Mouse (Mus musculus) C2C12 (cell line): ENCODE results near the gene Kiss1r. TPM values are rescaled to one million over a fixed set of nuclear protein-coding genes. Genes with fewer than 3 reads are reported as not detected.
"Not testable (repeated sequence)": the region's sequence is repeated elsewhere in the genome, so short reads cannot be mapped to it uniquely, and the experiment has no call there.

Experiments
- H3K27me3 ChIP-seq: one replicate; pipeline ENCODE4 v1.6.1; 2011; ENCODE audit not compliant: control insufficient read depth, insufficient read depth, insufficient read length
- H3K36me3 ChIP-seq: one replicate; pipeline ENCODE4 v1.6.1; 2011; ENCODE audit not compliant: control insufficient read depth, insufficient read depth
- H3K4me3 ChIP-seq: one replicate; pipeline ENCODE4 v1.5.1; 2011; ENCODE audit warnings: mild to moderate bottlenecking, control low read depth; ENCODE audit not compliant: poor library complexity, insufficient read depth, severe bottlenecking
- H3K79me2 ChIP-seq: one replicate; pipeline ENCODE4 v1.6.1; 2011; ENCODE audit not compliant: control insufficient read depth, insufficient read depth
- H3K79me3 ChIP-seq: one replicate; pipeline ENCODE4 v1.6.1; 2011; ENCODE audit warnings: low read depth, control low read depth
- H3ac ChIP-seq: one replicate; pipeline ENCODE3; 2011; ENCODE audit warnings: low read depth; ENCODE audit not compliant: control insufficient read depth, insufficient read length
- CEBPB ChIP-seq: IDR thresholded peaks from one replicate; pipeline ENCODE4 v1.6.1; 2011; ENCODE audit warnings: low read depth, mild to moderate bottlenecking, control low read depth, moderate library complexity
- CTCF ChIP-seq: IDR thresholded peaks from one replicate; pipeline ENCODE4 v1.5.1; 2011; ENCODE audit not compliant: control insufficient read depth, insufficient read depth, insufficient read length
- FOSL1 ChIP-seq: IDR thresholded peaks from one replicate; pipeline ENCODE4 v1.8.0; 2011; ENCODE audit warnings: mild to moderate bottlenecking, low read length; ENCODE audit not compliant: poor library complexity, insufficient read depth, severe bottlenecking
- MAX ChIP-seq: IDR thresholded peaks from one replicate; pipeline ENCODE4 v1.6.1; 2011; ENCODE audit warnings: mild to moderate bottlenecking, control low read depth
- MYOD1 ChIP-seq: IDR thresholded peaks from one replicate; pipeline ENCODE4 v1.6.1; 2011; ENCODE audit warnings: low read depth; ENCODE audit not compliant: control insufficient read depth, insufficient read length
- MYOG ChIP-seq: IDR thresholded peaks from one replicate; pipeline ENCODE4 v1.6.1; 2011; ENCODE audit not compliant: control insufficient read depth, insufficient read length; ENCODE audit errors: extremely low read depth
- USF1 ChIP-seq: IDR thresholded peaks from one replicate; pipeline ENCODE4 v1.6.1; 2011; ENCODE audit warnings: low read depth, mild to moderate bottlenecking, control low read depth, moderate library complexity
- polyA plus RNA-seq: library from polyadenylated mRNA; unstranded; fragments of >200 nt; fragmentation: generic; extraction: Trizol; gene quantifications from one replicate; pipeline ENCODE4 v1.2.1, GENCODE M21; 2012; ENCODE audit warnings: missing spikeins

Gene Kiss1r
- polyA plus RNA-seq, 1 experiment, result 0.13 TPM

GRCm38 (mm10) chr10:79955691-79956090, 38.9 kb downstream of the Kiss1r start:
- H3ac ChIP-seq, result no peak overlapping the region
- peaks cover 8% of the 10 kb centered on the region for H3K79me2 ChIP-seq
- H3K79me3 ChIP-seq, result peaks cover 7% of the 10 kb centered on the region
- H3K27me3 ChIP-seq, result no peaks in the 10 kb centered on the region
- TF ChIP-seq USF1, result no peak
- no peak for TF ChIP-seq MAX
- TF ChIP-seq FOSL1, result no peak
- no peak for TF ChIP-seq CEBPB
- no peak for TF ChIP-seq MYOG
- TF ChIP-seq MYOD1, result no peak
- H3K36me3 ChIP-seq, result no peaks in the 10 kb centered on the region
- no peak overlapping the region for H3K4me3 ChIP-seq

- Histone ChIP-seq H3K36me3 (peaks cover 7% of the 10 kb centered on the region), H3K79me3 (peaks cover 16% of the 10 kb centered on the region), H3ac (no peak overlapping the region), H3K4me3 (no peak overlapping the region), H3K27me3 (no peaks in the 10 kb centered on the region), H3K79me2 (peaks cover 18% of the 10 kb centered on the region)
- no peak for TF ChIP-seq MYOG
- TF ChIP-seq FOSL1, result no peak
- no peak for TF ChIP-seq MAX
- no peak for TF ChIP-seq USF1
- TF ChIP-seq CEBPB, result no peak
- TF ChIP-seq MYOD1, result no peak
- TF ChIP-seq CTCF, result no peak
Observed at GRCm38 (mm10) chr10:79956643-79957154, 39.9 kb downstream of the Kiss1r start.

- peaks cover 32% of the 10 kb centered on the region for H3K79me2 ChIP-seq
- H3K79me3 ChIP-seq, result peaks cover 20% of the 10 kb centered on the region
- peaks cover 22% of the 10 kb centered on the region for H3K36me3 ChIP-seq
- no peaks in the 10 kb centered on the region for H3K27me3 ChIP-seq
- TF ChIP-seq MAX (no peak), MYOD1 (no peak), CEBPB (no peak), CTCF (peak; percentile 97)
- no peak overlapping the region for H3K4me3 ChIP-seq
- H3ac ChIP-seq, result no peak overlapping the region
Observed at GRCm38 (mm10) chr10:79958140-79958816, 41.5 kb downstream of the Kiss1r start.

- H3K79me3 ChIP-seq, result peaks cover 20% of the 10 kb centered on the region
- not testable (repeated sequence) for H3K27me3 ChIP-seq, H3K4me3 ChIP-seq, H3ac ChIP-seq
- peaks cover 32% of the 10 kb centered on the region for H3K79me2 ChIP-seq
- H3K36me3 ChIP-seq, result peaks cover 27% of the 10 kb centered on the region
Observed at GRCm38 (mm10) chr10:79959412-79959811, 42.6 kb downstream of the Kiss1r start.

GRCm38 (mm10) chr10:79959847-79960601, 43.3 kb downstream of the Kiss1r start, which contains the start of gene Wdr18:
TSS of gene Wdr18 (plus strand) at chr10:79960152.
- TF ChIP-seq USF1 (no peak), FOSL1 (no peak), MYOG (no peak), MYOD1 (peak; percentile 8), CTCF (peak; percentile 80), CEBPB (no peak), MAX (peak; percentile 70)

More at GRCm38 (mm10) chr10:79959847-79960601, 43.3 kb downstream of the Kiss1r start, which contains the start of gene Wdr18:
- no peaks in the 10 kb centered on the region for H3K27me3 ChIP-seq
- H3K79me3 ChIP-seq, result peaks cover 20% of the 10 kb centered on the region
- H3K79me2 ChIP-seq, result peaks cover 32% of the 10 kb centered on the region
- H3ac ChIP-seq, result peak within 1 kb of the TSS; percentile 99
- H3K36me3 ChIP-seq, result peaks cover 32% of the 10 kb centered on the region
- peak within 1 kb of the TSS; percentile 98 for H3K4me3 ChIP-seq
